Mouse (Mus musculus) midbrain, embryonic 15.5 days (tissue): ENCODE results near the gene Thap2. TPM values are rescaled to one million over a fixed set of nuclear protein-coding genes. Genes with fewer than 3 reads are reported as not detected.

ENCODE experiments used
- ATAC-seq: fragments of 200-750 bp; cut with Nextera tagmentation; replicated peaks from 2 replicates; pipeline ENCODE4 v1.8.0; 2017; ENCODE audit warnings: moderate TSS enrichment
- H3K27ac ChIP-seq: fragments of 300-500 bp; sonication (generic); 2 replicates; pipeline ENCODE4 v1.5.1; 2015; ENCODE audit warnings: mild to moderate bottlenecking, inconsistent platforms
- H3K27me3 ChIP-seq: fragments of 300-500 bp; sonication (generic); replicated peaks from 2 replicates; pipeline ENCODE4 v1.6.1; 2015; ENCODE audit warnings: inconsistent platforms
- H3K36me3 ChIP-seq: fragments of 300-500 bp; sonication (generic); replicated peaks from 2 replicates; pipeline ENCODE4 v1.6.1; 2015; ENCODE audit warnings: inconsistent platforms
- H3K4me1 ChIP-seq: fragments of 300-500 bp; sonication (generic); 2 replicates; pipeline ENCODE4 v1.6.1; 2015; ENCODE audit warnings: inconsistent platforms
- H3K4me2 ChIP-seq: fragments of 300-500 bp; sonication (generic); 2 replicates; pipeline ENCODE4 v1.6.1; 2015; ENCODE audit warnings: inconsistent platforms, mild to moderate bottlenecking, moderate library complexity
- H3K4me3 ChIP-seq: fragments of 300-500 bp; sonication (generic); 2 replicates; pipeline ENCODE4 v1.5.1; 2015; ENCODE audit warnings: mild to moderate bottlenecking, inconsistent platforms
- H3K9ac ChIP-seq: fragments of 300-500 bp; sonication (generic); 2 replicates; pipeline ENCODE4 v1.6.1; 2015; ENCODE audit warnings: mild to moderate bottlenecking, inconsistent platforms
- H3K9me3 ChIP-seq: fragments of 300-500 bp; sonication (generic); 2 replicates; pipeline ENCODE4 v1.6.1; 2016; ENCODE audit warnings: inconsistent platforms
- WGBS: fragments of 180-500 bp; shearing (Covaris S2); methylation state at CpG from one replicate; pipeline ENCODE4 v1.1.7; 2015; ENCODE audit warnings: mixed read lengths; 5-methylcytosine and 5-hydroxymethylcytosine counted together
- polyA plus RNA-seq: library from polyadenylated mRNA; unstranded; fragments of >200 nt; fragmentation: Nextera tagmentation; extraction: Ambion mirVana; gene quantifications from 2 replicates; pipeline ENCODE4 v1.2.1, GENCODE M21; 2015

The Thap2 gene
- polyA plus RNA-seq, 1 experiment from 2014 or later: 26.2 TPM

- H3K4me3 ChIP-seq: peak overlapping the region; percentile 86
- peak overlapping the region; percentile 98 for H3K27ac ChIP-seq
- no peaks in the 10 kb centered on the region for H3K9me3 ChIP-seq
Measured at GRCm38 (mm10) chr10:115382846-115383643, 1.2 kb downstream of the Thap2 start.

GRCm38 (mm10) chr10:115381506-115382084 lies 2.6 kb downstream of the Thap2 start:
- no peak overlapping the region for H3K9ac ChIP-seq
- H3K4me2 ChIP-seq: no peak overlapping the region
- ATAC-seq: no peak
- H3K9me3 ChIP-seq: no peaks in the 10 kb centered on the region
- no peaks in the 10 kb centered on the region for H3K36me3 ChIP-seq
- 81% methylated on average over 2 of the region's 2 CpGs for WGBS
- no peak overlapping the region for H3K4me3 ChIP-seq
- H3K27ac ChIP-seq: no peak overlapping the region
- peaks cover 25% of the 10 kb centered on the region for H3K4me1 ChIP-seq
- no peaks in the 10 kb centered on the region for H3K27me3 ChIP-seq

More at GRCm38 (mm10) chr10:115382846-115383643, 1.2 kb downstream of the Thap2 start:
- H3K36me3 ChIP-seq: no peaks in the 10 kb centered on the region
- WGBS: 5% methylated on average over 12 of the region's 12 CpGs
- ATAC-seq: no peak
- no peaks in the 10 kb centered on the region for H3K27me3 ChIP-seq
- peak overlapping the region; percentile 69 for H3K9ac ChIP-seq
- peaks cover 34% of the 10 kb centered on the region for H3K4me1 ChIP-seq
- peak overlapping the region; percentile 63 for H3K4me2 ChIP-seq

GRCm38 (mm10) chr10:115363151-115363550 lies 21.1 kb downstream of the Thap2 start:
- 90% methylated on average over 4 of the region's 4 CpGs for WGBS
- Histone ChIP-seq H3K9me3 (no peaks in the 10 kb centered on the region), H3K4me3 (peak overlapping the region; percentile 60; the same call in 1 of the 2 replicates), H3K9ac (no peak overlapping the region), H3K36me3 (no peaks in the 10 kb centered on the region), H3K27ac (no peak overlapping the region), H3K4me1 (peaks cover 23% of the 10 kb centered on the region), H3K4me2 (peak overlapping the region; percentile 87), H3K27me3 (no peaks in the 10 kb centered on the region)
- no peak for ATAC-seq

GRCm38 (mm10) chr10:115362623-115362964 lies 21.6 kb downstream of the Thap2 start:
- no peak for ATAC-seq

GRCm38 (mm10) chr10:115361840-115362622 lies 22.2 kb downstream of the Thap2 start, which contains the start of gene Tmem19:
TSS of gene Tmem19 (minus strand) at chr10:115362501.
- peak within 1 kb of the TSS; percentile 60 for H3K4me3 ChIP-seq
- H3K27ac ChIP-seq: peak within 1 kb of the TSS; percentile 96
- no peaks in the 10 kb centered on the region for H3K9me3 ChIP-seq
- under 1% methylated on average over 38 of the region's 58 CpGs for WGBS
- peaks cover 23% of the 10 kb centered on the region for H3K4me1 ChIP-seq
- peak; percentile 99 for ATAC-seq
- peak within 1 kb of the TSS; percentile 56 for H3K9ac ChIP-seq
- H3K27me3 ChIP-seq: no peaks in the 10 kb centered on the region
- H3K4me2 ChIP-seq: peak within 1 kb of the TSS; percentile 87
- H3K36me3 ChIP-seq: no peaks in the 10 kb centered on the region

More at GRCm38 (mm10) chr10:115362623-115362964, 21.6 kb downstream of the Thap2 start:
- Histone ChIP-seq H3K36me3 (no peaks in the 10 kb centered on the region), H3K27ac (peak overlapping the region; percentile 96), H3K9ac (peak overlapping the region; percentile 56), H3K4me2 (peak overlapping the region; percentile 87), H3K4me1 (peaks cover 23% of the 10 kb centered on the region), H3K4me3 (peak overlapping the region; percentile 60), H3K9me3 (no peaks in the 10 kb centered on the region), H3K27me3 (no peaks in the 10 kb centered on the region)
- WGBS: 8% methylated on average over 9 of the region's 9 CpGs

GRCm38 (mm10) chr10:115359066-115359465 lies 25.2 kb downstream of the Thap2 start:
- no peak overlapping the region for H3K4me3 ChIP-seq
- WGBS: 91% methylated on average over 7 of the region's 7 CpGs
- H3K4me2 ChIP-seq: no peak overlapping the region
- H3K4me1 ChIP-seq: peaks cover 23% of the 10 kb centered on the region
- H3K27ac ChIP-seq: no peak overlapping the region
- H3K9ac ChIP-seq: no peak overlapping the region
- H3K9me3 ChIP-seq: no peaks in the 10 kb centered on the region
- no peaks in the 10 kb centered on the region for H3K27me3 ChIP-seq
- H3K36me3 ChIP-seq: peaks cover 5% of the 10 kb centered on the region; the same call in 1 of the 2 replicates
- no peak for ATAC-seq

GRCm38 (mm10) chr10:115358216-115358919 lies 25.9 kb downstream of the Thap2 start:
- no peaks in the 10 kb centered on the region for H3K27me3 ChIP-seq
- H3K9me3 ChIP-seq: no peaks in the 10 kb centered on the region
- no peak for ATAC-seq
- H3K4me2 ChIP-seq: no peak overlapping the region
- 94% methylated on average over 17 of the region's 17 CpGs for WGBS
- H3K9ac ChIP-seq: no peak overlapping the region
- H3K4me1 ChIP-seq: peaks cover 23% of the 10 kb centered on the region
- H3K27ac ChIP-seq: no peak overlapping the region
- H3K36me3 ChIP-seq: peaks cover 5% of the 10 kb centered on the region; the same call in 1 of the 2 replicates
- H3K4me3 ChIP-seq: no peak overlapping the region

- Histone ChIP-seq H3K27ac (no peak overlapping the region), H3K4me2 (no peak overlapping the region), H3K9ac (no peak overlapping the region), H3K36me3 (peaks cover 5% of the 10 kb centered on the region; the same call in 1 of the 2 replicates), H3K4me3 (no peak overlapping the region), H3K27me3 (no peaks in the 10 kb centered on the region), H3K9me3 (no peaks in the 10 kb centered on the region), H3K4me1 (peaks cover 9% of the 10 kb centered on the region)
- no peak for ATAC-seq
- WGBS: 92% methylated on average over 6 of the region's 7 CpGs
Measured at GRCm38 (mm10) chr10:115356106-115356505, 28.1 kb downstream of the Thap2 start.

- Histone ChIP-seq H3K27ac (no peak overlapping the region), H3K9ac (no peak overlapping the region), H3K4me1 (no peaks in the 10 kb centered on the region), H3K4me3 (no peak overlapping the region), H3K36me3 (peaks cover 5% of the 10 kb centered on the region; the same call in 1 of the 2 replicates), H3K9me3 (no peaks in the 10 kb centered on the region), H3K27me3 (no peaks in the 10 kb centered on the region), H3K4me2 (no peak overlapping the region)
- WGBS: 88% methylated on average over 6 of the region's 6 CpGs
- no peak for ATAC-seq
Measured at GRCm38 (mm10) chr10:115355016-115355415, 29.2 kb downstream of the Thap2 start.

- no peak for ATAC-seq
- H3K36me3 ChIP-seq: peaks cover 5% of the 10 kb centered on the region; the same call in 1 of the 2 replicates
- no peaks in the 10 kb centered on the region for H3K9me3 ChIP-seq
- no peak overlapping the region for H3K27ac ChIP-seq
- H3K4me2 ChIP-seq: no peak overlapping the region
- WGBS: 46% methylated on average over 6 of the region's 6 CpGs
- H3K4me3 ChIP-seq: no peak overlapping the region
- H3K4me1 ChIP-seq: no peaks in the 10 kb centered on the region
- H3K9ac ChIP-seq: no peak overlapping the region
- H3K27me3 ChIP-seq: no peaks in the 10 kb centered on the region
Measured at GRCm38 (mm10) chr10:115354553-115354952, 29.7 kb downstream of the Thap2 start.

GRCm38 (mm10) chr10:115350810-115351397 lies 33.3 kb downstream of the Thap2 start:
- Histone ChIP-seq H3K27ac (no peak overlapping the region), H3K9me3 (no peaks in the 10 kb centered on the region), H3K9ac (no peak overlapping the region), H3K4me3 (no peak overlapping the region), H3K4me1 (no peaks in the 10 kb centered on the region), H3K27me3 (no peaks in the 10 kb centered on the region), H3K4me2 (no peak overlapping the region), H3K36me3 (peaks cover 4% of the 10 kb centered on the region)
- ATAC-seq: no peak
- WGBS: 96% methylated on average over 2 of the region's 2 CpGs
